Mouse (Mus musculus) liver, embryonic 13.5 days (tissue): ENCODE measurements around the gene Ppp1r1b. TPM values are rescaled to one million over a fixed set of nuclear protein-coding genes. Genes with fewer than 3 reads are reported as not detected.
A peak's percentile ranks its signal among the peaks of the same experiment; 100 is the strongest.

Experiments used
- ATAC-seq: fragments of 200-750 bp; cut with Nextera tagmentation; 2 replicates; pipeline ENCODE4 v1.8.0; 2017; ENCODE audit warnings: low read depth, mild to moderate bottlenecking, moderate number of reproducible peaks, moderate library complexity
- DNase-seq: peaks from one replicate; pipeline ENCODE4 v3.0.0; 2022
- H3K27ac ChIP-seq: fragments of 300-500 bp; sonication (generic); 2 replicates; pipeline ENCODE4 v1.5.1; 2015; ENCODE audit warnings: moderate library complexity, mild to moderate bottlenecking, inconsistent platforms
- H3K27me3 ChIP-seq: fragments of 300-500 bp; sonication (generic); 2 replicates; pipeline ENCODE4 v1.6.1; 2015; ENCODE audit warnings: mild to moderate bottlenecking, inconsistent platforms
- H3K36me3 ChIP-seq: fragments of 300-500 bp; sonication (generic); 2 replicates; pipeline ENCODE4 v1.6.1; 2015; ENCODE audit warnings: mild to moderate bottlenecking, inconsistent platforms
- H3K4me1 ChIP-seq: fragments of 300-500 bp; sonication (generic); replicated peaks from 2 replicates; pipeline ENCODE4 v1.6.1; 2015; ENCODE audit warnings: inconsistent platforms
- H3K4me2 ChIP-seq: fragments of 300-500 bp; sonication (generic); 2 replicates; pipeline ENCODE4 v1.6.1; 2015; ENCODE audit warnings: inconsistent platforms, mild to moderate bottlenecking, moderate library complexity
- H3K4me3 ChIP-seq: fragments of 300-500 bp; sonication (generic); replicated peaks from 2 replicates; pipeline ENCODE4 v1.5.1; 2015; ENCODE audit warnings: mild to moderate bottlenecking, inconsistent platforms
- H3K9ac ChIP-seq: fragments of 300-500 bp; sonication (generic); 2 replicates; pipeline ENCODE4 v1.6.1; 2015; ENCODE audit warnings: mild to moderate bottlenecking, inconsistent platforms
- H3K9me3 ChIP-seq: fragments of 300-500 bp; sonication (generic); replicated peaks from 2 replicates; pipeline ENCODE4 v1.6.1; 2016; ENCODE audit warnings: inconsistent platforms
- WGBS: fragments of 180-500 bp; shearing (Covaris S2); methylation state at CpG from one replicate; pipeline ENCODE4 v1.1.7; 2015; ENCODE audit not compliant: insufficient replicate concordance; 5-methylcytosine and 5-hydroxymethylcytosine counted together
- polyA plus RNA-seq: library from polyadenylated mRNA; unstranded; fragments of >200 nt; fragmentation: Nextera tagmentation; extraction: Ambion mirVana; gene quantifications from 2 replicates; pipeline ENCODE4 v1.2.1, GENCODE M21; 2015

Gene Ppp1r1b
- polyA plus RNA-seq, 1 experiment from 2014 or later = 0.13 TPM

- H3K27me3 ChIP-seq = peaks cover 100% of the 10 kb centered on the region
- H3K9ac ChIP-seq = no peak within 1 kb of the TSS
- H3K36me3 ChIP-seq = no peaks in the 10 kb centered on the region
- peak within 1 kb of the TSS; percentile 30 for H3K4me2 ChIP-seq
- H3K27ac ChIP-seq = no peak within 1 kb of the TSS
- 4% methylated on average over 38 of the region's 38 CpGs for WGBS
- no peaks in the 10 kb centered on the region for H3K9me3 ChIP-seq
- DNase-seq (no peak), ATAC-seq (no peak)
- peaks cover 16% of the 10 kb centered on the region for H3K4me1 ChIP-seq
- H3K4me3 ChIP-seq = peak within 1 kb of the TSS; percentile 25
Observed at GRCm38 (mm10) chr11:98329081-98329959, 18.9 kb upstream of the Ppp1r1b start, which contains the start of gene Neurod2. Gene Neurod2, minus strand, starts transcription at chr11:98329648.

- H3K36me3 ChIP-seq = no peaks in the 10 kb centered on the region
- no peak for ATAC-seq
- no peaks in the 10 kb centered on the region for H3K9me3 ChIP-seq
- peaks cover 24% of the 10 kb centered on the region for H3K4me1 ChIP-seq
- peaks cover 100% of the 10 kb centered on the region for H3K27me3 ChIP-seq
- no peak overlapping the region for H3K4me2 ChIP-seq
- DNase-seq = no peak
- H3K9ac ChIP-seq = no peak overlapping the region
- no peak overlapping the region for H3K27ac ChIP-seq
- WGBS = 26% methylated on average over 9 of the region's 9 CpGs
- no peak overlapping the region for H3K4me3 ChIP-seq
Observed at GRCm38 (mm10) chr11:98329960-98330744, 18.1 kb upstream of the Ppp1r1b start.

- no peaks in the 10 kb centered on the region for H3K36me3 ChIP-seq
- 43% methylated on average over 2 of the region's 2 CpGs for WGBS
Observed at GRCm38 (mm10) chr11:98330745-98331204, 17.4 kb upstream of the Ppp1r1b start.

GRCm38 (mm10) chr11:98331401-98331800 is 16.8 kb upstream of the Ppp1r1b start:
- ATAC-seq (no peak), DNase-seq (no peak)
- H3K36me3 ChIP-seq = no peaks in the 10 kb centered on the region
- H3K4me2 ChIP-seq = no peak overlapping the region
- H3K4me3 ChIP-seq = no peak overlapping the region
- H3K9ac ChIP-seq = no peak overlapping the region
- WGBS = 33% methylated on average over 1 of the region's 1 CpGs
- peaks cover 100% of the 10 kb centered on the region for H3K27me3 ChIP-seq
- H3K4me1 ChIP-seq = peaks cover 26% of the 10 kb centered on the region
- H3K9me3 ChIP-seq = no peaks in the 10 kb centered on the region
- no peak overlapping the region for H3K27ac ChIP-seq

More at GRCm38 (mm10) chr11:98330745-98331204, 17.4 kb upstream of the Ppp1r1b start:
- ATAC-seq (no peak), DNase-seq (no peak)
- Histone ChIP-seq H3K9ac (no peak overlapping the region), H3K27ac (no peak overlapping the region), H3K9me3 (no peaks in the 10 kb centered on the region), H3K4me3 (no peak overlapping the region), H3K27me3 (peaks cover 100% of the 10 kb centered on the region), H3K4me2 (no peak overlapping the region), H3K4me1 (peaks cover 26% of the 10 kb centered on the region)

GRCm38 (mm10) chr11:98332186-98332585 is 16.0 kb upstream of the Ppp1r1b start:
- no peak overlapping the region for H3K4me2 ChIP-seq
- no peak overlapping the region for H3K27ac ChIP-seq
- no peaks in the 10 kb centered on the region for H3K36me3 ChIP-seq
- H3K27me3 ChIP-seq = peaks cover 100% of the 10 kb centered on the region
- no peak for ATAC-seq
- DNase-seq = no peak
- whole genome bisulfite sequencing = 64% methylated on average over 3 of the region's 3 CpGs
- H3K4me3 ChIP-seq = no peak overlapping the region
- H3K4me1 ChIP-seq = peaks cover 26% of the 10 kb centered on the region
- H3K9ac ChIP-seq = no peak overlapping the region
- H3K9me3 ChIP-seq = no peaks in the 10 kb centered on the region

GRCm38 (mm10) chr11:98332841-98333240 is 15.4 kb upstream of the Ppp1r1b start:
- WGBS = 50% methylated on average over 4 of the region's 4 CpGs
- H3K4me1 ChIP-seq = peaks cover 20% of the 10 kb centered on the region
- H3K9me3 ChIP-seq = no peaks in the 10 kb centered on the region
- no peaks in the 10 kb centered on the region for H3K36me3 ChIP-seq
- no peak overlapping the region for H3K4me2 ChIP-seq
- no peak overlapping the region for H3K4me3 ChIP-seq
- peaks cover 100% of the 10 kb centered on the region for H3K27me3 ChIP-seq
- no peak overlapping the region for H3K9ac ChIP-seq
- no peak for ATAC-seq
- H3K27ac ChIP-seq = no peak overlapping the region
- DNase-seq = no peak

- no peaks in the 10 kb centered on the region for H3K36me3 ChIP-seq
- no peak overlapping the region for H3K27ac ChIP-seq
- no peak overlapping the region for H3K4me2 ChIP-seq
- H3K27me3 ChIP-seq = peaks cover 100% of the 10 kb centered on the region
- ATAC-seq (no peak), DNase-seq (no peak)
- peaks cover 16% of the 10 kb centered on the region for H3K4me1 ChIP-seq
- WGBS = 60% methylated on average over 10 of the region's 10 CpGs
- H3K9me3 ChIP-seq = no peaks in the 10 kb centered on the region
- no peak overlapping the region for H3K9ac ChIP-seq
- no peak overlapping the region for H3K4me3 ChIP-seq
Observed at GRCm38 (mm10) chr11:98333263-98333696, 14.9 kb upstream of the Ppp1r1b start.

GRCm38 (mm10) chr11:98333981-98334741 is 14.0 kb upstream of the Ppp1r1b start:
- H3K4me1 ChIP-seq = peaks cover 18% of the 10 kb centered on the region
- no peak overlapping the region; the same call in 1 of the 2 replicates for H3K4me3 ChIP-seq
- 10% methylated on average over 26 of the region's 41 CpGs for WGBS
- H3K4me2 ChIP-seq = peak overlapping the region; percentile 21; the same call in 1 of the 2 replicates
- H3K27me3 ChIP-seq = peaks cover 100% of the 10 kb centered on the region
- H3K27ac ChIP-seq = no peak overlapping the region
- no peak overlapping the region for H3K9ac ChIP-seq
- no peaks in the 10 kb centered on the region for H3K36me3 ChIP-seq
- DNase-seq (no peak), ATAC-seq (no peak)
- no peaks in the 10 kb centered on the region for H3K9me3 ChIP-seq

GRCm38 (mm10) chr11:98335250-98335649 is 13.0 kb upstream of the Ppp1r1b start:
- no peak for DNase-seq
- H3K4me2 ChIP-seq = no peak overlapping the region

GRCm38 (mm10) chr11:98336245-98337107 is 11.7 kb upstream of the Ppp1r1b start:
- ATAC-seq = no peak
- no peak overlapping the region for H3K9ac ChIP-seq
- no peak for DNase-seq
- H3K4me3 ChIP-seq = no peak overlapping the region
- WGBS = 14% methylated on average over 13 of the region's 13 CpGs
- no peak overlapping the region for H3K27ac ChIP-seq
- peaks cover 99% of the 10 kb centered on the region for H3K27me3 ChIP-seq
- no peaks in the 10 kb centered on the region for H3K36me3 ChIP-seq
- H3K4me2 ChIP-seq = no peak overlapping the region
- no peaks in the 10 kb centered on the region for H3K9me3 ChIP-seq
- peaks cover 20% of the 10 kb centered on the region for H3K4me1 ChIP-seq

More at GRCm38 (mm10) chr11:98335250-98335649, 13.0 kb upstream of the Ppp1r1b start:
- Histone ChIP-seq H3K36me3 (no peaks in the 10 kb centered on the region), H3K4me1 (peaks cover 20% of the 10 kb centered on the region), H3K27ac (no peak overlapping the region), H3K4me3 (no peak overlapping the region), H3K9me3 (no peaks in the 10 kb centered on the region), H3K27me3 (peaks cover 100% of the 10 kb centered on the region), H3K9ac (no peak overlapping the region)
- no peak for ATAC-seq
- 7% methylated on average over 9 of the region's 9 CpGs for WGBS
